Mouse (Mus musculus) adrenal gland (tissue): ENCODE measurements around the gene Armh1.

Source experiments
- intact Hi-C: fragments of 180-260 bp; cut with DNase I; formaldehyde crosslinking; loops from one replicate; pipeline ENCODE4 v1.15.1; 2025
- long read RNA-seq, 2 experiments: library from polyadenylated mRNA; unstranded; transcript quantifications; one replicate each; pipeline ENCODE4 v2.0.0; 2020; ENCODE audit warnings: borderline replicate concordance in 1 of 2; ENCODE audit not compliant: insufficient replicate concordance in 1 of 2

Armh1 gene
- long read RNA-seq, experiment 1, partial matches to known transcripts, result 0 of 9 reads
- long read RNA-seq, experiment 1, other reads (novel, unspliced or antisense), result 5 of 9 reads
- long read RNA-seq, experiment 2, partial matches to known transcripts, result 0 of 4 reads
- long read RNA-seq, experiment 2, other reads (novel, unspliced or antisense), result 0 of 4 reads

- intact Hi-C loops, result no loop called here
Measured at GRCm38 (mm10) chr4:117251801-117252316, at the start of gene Armh1, which contains the start of gene Tmem53. Armh1 (minus strand) TSS chr4:117252125. Tmem53 (plus strand) TSS chr4:117251951.

DNA sequence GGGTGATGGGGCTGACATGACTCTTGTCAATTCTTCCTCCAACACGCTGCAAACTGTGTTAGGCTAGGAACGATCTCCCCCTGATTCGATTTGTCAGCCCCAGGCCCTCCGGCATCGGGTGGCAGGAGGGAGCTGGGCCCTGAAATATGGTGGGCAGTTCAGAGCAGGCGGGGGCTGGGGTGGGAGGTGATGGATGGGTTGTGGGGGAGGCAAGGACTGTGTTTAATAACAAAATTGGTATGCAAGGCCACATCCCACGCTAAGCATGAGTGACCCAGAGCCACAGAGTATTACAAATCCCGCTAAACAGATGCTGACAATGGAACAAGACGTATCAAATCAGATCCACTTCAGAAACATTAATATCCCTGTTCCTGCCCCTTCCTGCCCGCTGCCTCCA lies 48.0 kb upstream of the Armh1 start:
- intact Hi-C loops, result no loop called here

DNA sequence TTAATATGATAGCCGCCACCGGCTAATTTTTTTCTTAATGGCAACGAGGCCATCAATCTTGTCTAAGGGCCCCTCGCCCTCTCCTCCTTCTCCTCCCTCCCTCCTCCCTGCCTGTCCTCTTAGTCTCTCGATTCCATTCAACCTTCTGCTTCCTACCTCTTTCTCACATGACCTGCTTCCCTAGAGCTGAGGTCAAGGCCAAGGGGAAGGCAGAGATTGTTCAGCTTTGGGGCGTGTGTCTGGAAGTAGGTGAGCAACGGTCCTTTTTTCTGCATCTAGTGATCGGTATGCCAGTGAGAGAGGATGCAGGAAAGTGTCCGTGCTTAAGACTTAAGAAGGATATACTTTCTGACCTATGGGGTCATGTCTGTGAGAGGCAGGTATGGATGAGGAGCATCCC lies 45.9 kb upstream of the Armh1 start:
- intact Hi-C loops, result no loop called here

- intact Hi-C loops, result no loop called here
Measured at GRCm38 (mm10) chr4:117296849-117297593, 45.1 kb upstream of the Armh1 start.

GRCm38 (mm10) chr4:117291696-117292095 lies 39.8 kb upstream of the Armh1 start:
- intact Hi-C loops, result no loop called here

DNA sequence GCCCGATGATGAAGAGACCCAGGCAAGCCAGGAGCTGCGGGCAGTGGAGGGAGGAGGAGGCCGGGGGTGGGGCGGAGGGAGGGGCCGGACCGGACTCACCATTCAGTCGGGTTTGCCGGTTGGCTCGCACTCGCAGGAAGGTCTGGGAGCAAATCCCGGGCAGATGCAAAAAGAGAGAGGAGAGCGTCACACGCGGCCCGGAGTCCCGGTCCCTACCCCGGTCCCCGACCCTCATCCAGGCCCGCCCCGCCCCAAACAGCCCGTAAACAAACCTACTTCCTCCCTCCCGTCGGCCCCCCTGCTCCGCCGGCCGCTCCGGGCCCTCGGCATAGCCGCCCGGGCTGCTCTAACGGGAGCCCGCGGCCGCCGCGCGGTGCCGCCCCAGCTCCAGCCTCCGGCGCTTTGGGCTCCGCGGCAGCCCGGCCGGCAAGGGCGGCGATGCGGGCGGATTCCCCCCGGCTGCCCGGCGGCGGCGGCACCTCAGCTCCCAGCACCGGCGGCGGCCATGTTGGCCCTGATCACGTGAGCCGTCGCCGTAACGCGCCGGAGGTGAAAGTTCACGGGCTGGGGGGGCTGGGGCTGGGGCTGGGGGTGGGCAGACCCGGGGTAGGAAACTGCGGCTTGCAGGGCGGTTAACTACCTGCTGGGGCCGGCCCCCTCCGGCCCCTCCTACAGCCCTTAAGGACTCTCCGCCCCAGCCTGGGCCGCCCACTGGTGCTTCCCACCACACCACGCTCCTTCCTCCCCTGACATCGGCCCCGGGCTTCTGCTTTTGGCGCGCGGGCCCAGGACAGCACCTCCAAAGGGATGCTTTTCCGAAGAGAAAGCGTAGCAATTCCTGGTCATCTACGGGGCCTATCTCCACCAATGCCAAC lies 37.2 kb upstream of the Armh1 start:
- intact Hi-C loops, result no loop called here

DNA sequence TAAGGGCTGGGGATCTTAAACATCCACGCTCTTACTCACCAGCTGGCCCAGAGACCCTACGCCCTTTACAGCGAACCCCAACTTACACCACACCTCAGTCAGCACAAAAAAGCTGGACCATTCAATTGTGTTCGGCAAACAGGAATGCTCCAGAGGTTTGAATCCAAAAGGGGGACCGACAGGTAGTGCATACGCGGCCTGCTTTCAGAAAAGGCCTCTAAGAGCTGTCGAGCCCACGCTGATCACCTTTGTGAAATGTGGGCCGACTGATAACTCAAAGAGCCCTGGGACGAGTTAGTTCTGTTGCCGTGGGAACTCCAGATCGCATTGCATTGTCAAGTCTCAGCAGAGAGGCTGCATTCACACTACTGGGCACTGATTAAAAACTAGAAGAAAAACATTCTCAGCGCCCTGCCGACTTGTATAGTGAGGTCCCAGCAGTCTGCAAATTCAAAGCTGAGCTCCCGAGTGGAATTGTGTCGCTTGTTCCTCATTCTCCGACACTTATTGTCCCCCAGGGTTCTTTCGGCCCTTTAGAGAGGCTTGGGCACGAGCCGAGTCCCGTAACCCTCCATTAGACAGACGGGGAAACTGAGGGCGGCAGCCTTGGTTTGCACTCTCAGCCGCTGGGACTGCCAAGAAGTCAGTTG lies 36.5 kb upstream of the Armh1 start:
- intact Hi-C loops, result no loop called here

DNA sequence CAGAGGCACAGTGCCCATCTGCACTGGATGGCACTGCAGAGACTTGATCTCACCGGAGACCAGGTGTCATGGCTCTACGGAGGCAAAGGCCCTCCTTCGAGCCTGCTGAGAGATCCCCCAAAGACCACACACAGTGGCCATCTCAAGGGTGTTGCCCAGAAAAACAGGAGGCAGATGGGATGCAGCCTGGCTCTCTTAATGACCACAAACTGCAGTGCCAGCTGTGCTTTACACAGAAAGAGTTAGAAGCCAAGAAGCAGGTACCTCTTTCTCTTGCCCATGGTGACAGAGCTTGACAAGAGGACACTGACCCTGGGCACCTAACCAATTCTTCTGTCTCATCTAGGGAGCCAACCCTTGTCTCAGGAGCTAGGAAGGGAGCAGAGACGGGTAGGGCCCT lies 32.4 kb upstream of the Armh1 start:
- intact Hi-C loops, result no loop called here

DNA sequence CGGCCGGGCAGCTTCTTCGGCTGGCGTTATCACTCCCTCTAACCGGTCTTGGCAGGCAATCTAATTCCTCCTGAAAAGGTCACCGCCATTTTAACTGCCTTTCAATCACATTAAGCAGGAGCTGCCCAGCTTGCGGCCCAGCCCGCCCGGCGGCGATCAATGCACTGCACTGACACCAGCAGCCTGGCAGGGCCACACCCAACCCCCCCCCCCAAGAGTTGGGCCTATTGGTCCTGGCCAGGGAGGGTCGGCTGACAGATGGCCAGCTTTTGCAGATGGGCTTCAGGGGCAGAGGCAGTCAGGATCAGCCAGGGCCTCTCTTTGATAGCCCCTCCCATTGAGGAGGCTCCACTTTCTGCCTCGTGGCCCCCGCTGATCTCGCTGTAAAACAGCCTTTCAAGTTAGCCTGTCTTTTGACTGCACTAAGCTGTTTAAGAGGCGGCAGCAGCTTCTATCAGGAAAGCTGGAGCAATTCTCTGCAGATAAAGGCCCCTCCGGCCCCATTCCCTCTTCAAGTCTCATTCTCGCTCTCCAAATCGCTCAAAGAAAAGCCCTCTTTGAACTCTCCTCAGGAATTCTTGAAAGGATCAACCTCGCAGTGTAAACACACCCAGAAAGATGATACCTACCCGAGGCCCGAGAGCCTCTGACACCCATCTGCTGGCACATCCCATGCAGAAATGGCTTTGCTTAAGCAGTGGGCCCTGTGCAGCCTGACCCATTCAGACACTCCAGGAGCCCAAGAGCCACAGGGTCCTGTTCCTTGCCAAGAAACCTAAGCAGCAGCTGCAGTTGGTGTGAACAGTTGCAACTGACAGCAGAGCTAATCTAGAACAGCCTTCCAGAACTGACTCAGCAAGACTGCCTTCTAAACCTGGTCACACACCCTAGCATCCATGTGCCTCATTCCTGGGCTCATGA lies 31.6 kb upstream of the Armh1 start:
- intact Hi-C loops, result no loop called here

GRCm38 (mm10) chr4:117281090-117281845 lies 29.3 kb upstream of the Armh1 start:
- intact Hi-C loops, result no loop called here

- intact Hi-C loops, result no loop called here
Measured at GRCm38 (mm10) chr4:117280397-117280930, 28.5 kb upstream of the Armh1 start.

- intact Hi-C loops, result loop anchor here (10.0 kb wide), 1 partner anchor 396 kb away; no protein-coding TSS in a partner anchor
Measured at GRCm38 (mm10) chr4:117279253-117279642, 27.3 kb upstream of the Armh1 start.

GRCm38 (mm10) chr4:117278381-117279252 lies 26.7 kb upstream of the Armh1 start:
- intact Hi-C loops, result loop anchor here (10.0 kb wide), 1 partner anchor 396 kb away; no protein-coding TSS in a partner anchor

GRCm38 (mm10) chr4:117277687-117278086 lies 25.8 kb upstream of the Armh1 start:
- intact Hi-C loops, result loop anchor here (10.0 kb wide), 1 partner anchor 397 kb away; no protein-coding TSS in a partner anchor

DNA sequence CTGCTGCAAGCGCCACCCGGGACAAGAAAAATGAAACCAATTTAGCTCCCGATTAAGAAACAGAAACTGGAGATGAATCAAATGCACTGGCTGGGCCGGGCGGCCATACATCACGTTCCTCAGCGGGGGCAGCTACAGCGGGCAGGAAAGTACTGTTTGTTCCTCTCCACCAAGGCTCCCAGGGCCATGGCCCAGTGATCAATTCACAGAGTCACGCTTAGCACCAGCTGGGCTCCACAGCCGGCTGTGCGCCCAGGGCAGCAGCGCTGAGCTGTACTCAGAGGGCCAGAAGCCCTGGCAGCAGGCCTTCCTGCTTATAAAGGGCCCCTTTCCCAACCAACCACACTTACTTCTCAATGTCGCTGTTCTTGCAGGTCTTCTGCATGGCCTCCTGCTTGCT lies 25.1 kb upstream of the Armh1 start:
- intact Hi-C loops, result loop anchor here (10.0 kb wide), 1 partner anchor 398 kb away; no protein-coding TSS in a partner anchor

GRCm38 (mm10) chr4:117276281-117276711 lies 24.4 kb upstream of the Armh1 start:
- intact Hi-C loops, result loop anchor here (10.0 kb wide), 1 partner anchor 399 kb away; no protein-coding TSS in a partner anchor

DNA sequence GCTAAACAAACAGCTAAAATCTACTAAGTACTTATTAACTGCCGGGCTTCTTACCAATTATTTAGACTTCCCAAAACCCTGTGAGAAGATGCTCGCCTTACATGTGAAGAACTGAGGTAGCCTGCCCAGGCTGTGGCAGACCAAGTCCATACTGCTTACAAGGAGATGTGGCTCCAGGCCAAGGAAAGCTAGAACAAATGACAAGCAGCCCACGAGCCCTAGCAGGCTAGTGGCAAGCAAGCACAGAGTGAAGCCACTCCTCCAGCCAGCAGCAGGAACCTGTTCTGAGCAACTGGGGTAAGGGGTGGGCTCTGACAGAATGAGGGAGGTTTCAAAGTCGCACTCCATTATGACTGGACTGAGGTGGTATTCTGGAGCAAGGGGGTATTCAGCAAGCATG lies 22.8 kb upstream of the Armh1 start:
- intact Hi-C loops, result loop anchor here (5.0 to 10.0 kb wide), 3 partner anchors 38 to 400 kb away; no protein-coding TSS in a partner anchor

- intact Hi-C loops, result loop anchor here (5.0 to 10.0 kb wide), 3 partner anchors 40 to 402 kb away; no protein-coding TSS in a partner anchor
Measured at GRCm38 (mm10) chr4:117272459-117272858, 20.5 kb upstream of the Armh1 start.
